Mouse (Mus musculus): ENCODE measurements at regions not wholly inside any gene's neighbourhood (a gene's known extent, or its start where the extent isn't known, plus 50 kb on each side); places are given as distances from the start of the nearest gene placed in this dataset.

DNA sequence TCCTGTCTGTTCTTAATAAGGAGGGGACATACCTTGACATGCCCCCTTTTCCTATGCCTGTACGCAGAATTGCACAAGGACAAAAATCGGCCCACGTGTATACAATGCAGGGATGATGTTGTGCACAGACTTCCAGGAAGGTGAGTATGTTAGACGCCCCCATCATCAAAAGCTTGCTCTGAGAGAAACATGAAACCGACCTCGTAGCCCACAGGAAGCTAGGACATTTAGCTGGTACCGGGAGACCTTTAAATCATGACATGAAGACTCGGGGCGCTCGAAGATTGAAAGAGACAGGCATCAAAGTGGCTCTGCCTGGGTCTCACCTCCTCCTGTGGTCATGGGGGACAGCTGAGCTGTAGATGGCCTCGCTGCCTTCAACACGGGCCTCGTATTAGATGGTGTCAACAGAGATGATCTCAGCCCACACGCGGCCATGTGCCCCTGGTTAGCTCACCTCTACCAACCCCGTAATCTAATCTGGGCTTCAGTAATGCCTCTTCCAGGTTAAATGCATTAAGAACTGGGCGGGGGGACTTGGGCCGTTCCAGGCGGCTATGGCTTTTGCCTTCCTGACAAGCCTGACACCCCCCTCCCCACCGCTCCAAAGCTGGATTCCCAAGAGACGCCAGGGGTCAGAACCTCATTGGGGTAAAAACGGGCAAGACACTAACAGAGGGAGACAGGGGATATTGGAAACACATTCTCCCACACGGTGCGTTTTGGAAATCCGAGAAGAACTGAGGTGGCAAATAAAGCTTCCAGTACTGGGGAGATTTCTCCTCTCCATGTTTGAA is 520.9 kb upstream of the Tbx3 start:
- no peak for DNase-seq

DNA sequence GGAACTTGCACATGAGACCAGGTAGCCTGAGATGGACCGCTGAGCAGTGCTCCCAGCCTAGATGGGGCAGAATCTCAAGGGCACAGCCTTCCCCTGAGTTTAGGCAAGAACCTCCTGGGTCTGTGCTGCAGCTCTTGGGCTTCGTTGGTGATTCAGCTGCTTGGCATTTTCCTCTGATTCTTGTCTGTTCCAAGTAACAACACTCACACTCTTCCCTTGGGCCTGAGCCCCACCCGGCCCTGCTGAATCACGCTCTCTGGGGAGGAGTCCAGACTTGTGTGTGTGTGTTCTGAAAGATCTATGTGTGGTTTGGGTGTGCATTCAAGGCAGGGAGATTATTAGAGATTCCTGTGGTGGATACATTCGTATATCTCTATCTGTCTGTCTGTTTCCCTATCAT is 517.4 kb upstream of the Tbx3 start:
- DNase-seq = no peak

DNA sequence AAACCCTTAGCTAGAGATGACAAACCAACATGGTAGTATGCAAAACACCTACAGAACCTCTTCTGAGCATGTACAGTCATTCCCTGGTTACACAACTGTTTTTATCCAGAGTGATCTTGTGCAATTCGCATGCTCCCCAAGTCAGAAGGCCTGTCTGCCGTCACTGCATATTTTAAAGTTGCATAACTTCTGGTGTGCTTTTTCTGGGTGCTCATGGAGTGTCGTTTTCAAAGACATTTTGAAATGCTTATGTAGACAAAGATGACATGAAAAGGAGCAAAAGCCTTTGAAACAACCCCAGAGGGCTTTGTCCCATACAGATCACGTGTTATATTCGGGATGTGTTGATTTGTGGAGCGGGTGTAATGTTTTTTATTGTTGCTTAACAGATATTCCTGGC is 513.8 kb upstream of the Tbx3 start:
- no peak for DNase-seq

DNA sequence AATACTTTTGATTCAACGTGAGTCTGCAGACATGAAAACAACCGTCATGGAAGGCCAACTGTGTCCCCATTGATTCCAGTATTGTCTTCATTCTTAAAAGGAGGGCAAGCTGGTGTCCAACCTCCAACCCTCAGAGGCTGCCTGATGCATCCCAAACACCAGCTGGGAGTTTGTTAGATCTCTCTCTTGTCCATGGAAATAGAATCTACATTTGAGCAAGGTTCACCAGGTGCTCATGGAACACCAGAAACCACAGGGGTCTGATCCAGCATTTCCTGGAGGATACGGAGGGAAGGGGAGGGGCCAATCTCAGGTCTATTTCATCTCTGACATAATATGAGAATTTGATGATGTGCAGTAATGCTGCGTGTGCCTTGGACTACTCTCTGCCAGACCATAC is 512.3 kb upstream of the Tbx3 start:
- no peak for DNase-seq

DNA sequence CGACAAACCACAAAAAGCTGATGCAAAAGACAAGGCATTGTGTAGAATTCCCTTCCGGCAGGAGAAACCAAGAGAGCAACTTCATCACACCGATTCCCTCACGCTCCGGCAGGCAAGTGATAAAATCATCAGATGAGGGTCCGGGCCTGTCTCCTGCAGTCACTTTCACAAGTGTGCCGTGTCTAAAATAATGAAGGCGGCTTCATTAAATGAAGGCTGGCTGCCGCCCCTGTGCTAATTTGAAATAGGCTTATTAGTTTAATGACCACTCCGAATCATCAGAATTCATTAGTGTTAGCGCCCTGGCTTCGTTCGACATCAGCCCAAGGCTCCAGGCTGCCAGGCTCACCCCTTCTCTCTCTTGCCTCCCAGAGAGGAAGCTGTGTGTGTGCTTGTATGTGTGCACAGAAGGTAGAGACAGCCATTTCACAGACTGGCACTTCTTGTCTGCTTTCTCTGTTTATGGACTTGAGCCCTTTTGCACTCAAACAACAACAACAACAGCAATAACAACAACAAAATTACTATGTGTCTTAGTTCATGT is 508.3 kb upstream of the Tbx3 start:
- no peak for DNase-seq

DNA sequence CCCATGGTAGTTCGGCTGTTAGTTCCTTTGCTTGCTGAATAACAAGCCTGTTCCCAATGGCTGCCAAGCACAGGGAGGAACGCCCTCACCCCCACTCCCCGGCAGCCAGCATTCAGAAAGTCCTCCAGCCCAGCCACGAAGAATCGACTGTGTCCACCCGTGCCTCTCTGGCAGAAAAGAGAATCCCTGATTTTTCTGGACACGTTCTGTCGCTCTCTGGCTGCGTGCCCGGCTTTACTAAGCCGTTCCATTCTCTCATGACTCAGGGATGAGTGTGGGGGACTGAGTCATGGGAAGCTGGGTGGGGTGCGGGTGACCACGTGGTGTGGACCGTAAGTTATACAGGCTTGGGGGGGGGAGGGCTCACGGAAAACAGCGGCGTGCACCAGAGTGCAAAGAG is 502.8 kb upstream of the Tbx3 start:
- DNase-seq = peak; percentile 95

DNA sequence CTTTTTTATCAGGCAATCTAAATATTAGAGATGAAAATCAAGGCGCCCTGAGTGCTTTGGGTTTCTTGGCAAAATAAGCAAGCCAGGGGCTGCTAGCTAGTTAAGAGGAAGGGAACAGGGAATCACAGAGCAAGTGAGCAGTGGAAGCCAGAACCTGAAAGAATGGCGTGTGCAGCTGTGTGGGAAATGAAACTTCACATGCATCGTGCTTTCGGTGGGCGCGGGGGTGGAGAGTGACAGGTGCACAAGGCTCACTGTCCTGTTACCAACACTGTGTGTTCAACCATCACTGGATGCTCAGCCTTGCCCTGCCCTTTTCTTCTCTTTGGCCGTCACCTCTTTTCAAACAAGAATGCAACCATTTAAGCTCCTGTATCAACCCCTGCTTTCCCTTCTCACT is 501.2 kb upstream of the Tbx3 start:
- DNase-seq = no peak

DNA sequence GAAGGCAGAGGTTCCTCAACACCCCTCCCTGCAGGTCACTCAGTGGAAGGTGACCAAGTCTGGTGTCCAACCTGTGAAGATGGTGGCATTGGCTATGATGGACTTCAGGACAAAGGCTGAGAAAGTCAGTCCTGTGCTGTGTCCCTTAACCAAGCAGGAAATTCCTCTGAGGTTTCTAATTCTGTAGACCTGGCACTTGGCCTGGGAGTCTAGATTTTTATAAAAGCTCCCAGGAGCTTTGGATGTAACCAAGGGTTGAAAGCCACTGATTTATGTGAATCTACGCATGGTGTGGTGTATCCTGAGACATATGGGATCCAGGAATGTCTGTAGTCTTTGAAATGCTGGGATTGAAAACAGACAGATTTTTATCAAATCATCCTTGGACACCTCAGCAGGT is 498.8 kb upstream of the Tbx3 start:
- DNase-seq = no peak

DNA sequence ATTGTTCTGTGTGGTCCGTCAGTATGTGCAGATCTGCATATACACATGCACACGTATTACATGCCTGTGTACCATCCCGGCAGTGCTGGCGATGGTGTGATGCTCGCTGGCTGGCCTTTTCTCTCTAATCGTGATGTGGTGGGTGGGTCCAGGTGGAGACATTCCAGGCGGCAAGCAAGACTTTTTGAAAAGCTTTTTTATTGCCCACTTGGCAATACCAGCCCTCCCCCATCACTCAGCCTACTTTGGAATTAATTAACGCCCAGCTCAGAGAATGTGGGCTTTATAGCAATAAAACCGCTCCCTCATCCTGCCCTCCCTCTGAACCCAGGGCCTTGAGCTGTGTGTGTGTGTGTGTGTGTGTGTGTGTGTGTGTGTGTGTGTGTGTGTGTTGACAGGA is 491.7 kb upstream of the Tbx3 start:
- no peak for DNase-seq

DNA sequence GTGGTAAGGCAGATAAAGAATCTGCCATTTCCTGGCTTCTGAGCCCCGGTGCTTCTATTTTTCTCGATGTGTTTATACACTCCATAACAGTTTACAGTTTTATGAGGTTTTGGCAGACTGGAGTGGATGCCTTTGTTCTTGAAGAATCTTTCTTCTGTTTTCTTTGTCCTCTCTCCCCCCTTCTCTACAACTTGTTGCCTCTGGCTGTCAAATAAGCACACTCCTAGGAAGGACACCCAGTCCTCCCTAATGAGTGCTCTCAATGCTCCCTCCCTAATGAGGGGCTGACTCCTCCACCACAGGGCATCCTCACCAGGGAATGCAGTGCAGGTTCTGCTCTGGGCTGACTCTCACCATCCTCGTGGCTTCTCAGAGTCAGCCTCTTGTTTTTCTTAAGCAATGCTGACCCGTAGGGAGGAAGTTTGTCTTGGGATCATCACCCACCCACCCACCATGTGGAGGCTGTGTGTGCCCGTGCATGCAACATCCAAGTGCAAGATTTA is 486.9 kb upstream of the Tbx3 start:
- DNase-seq = no peak

DNA sequence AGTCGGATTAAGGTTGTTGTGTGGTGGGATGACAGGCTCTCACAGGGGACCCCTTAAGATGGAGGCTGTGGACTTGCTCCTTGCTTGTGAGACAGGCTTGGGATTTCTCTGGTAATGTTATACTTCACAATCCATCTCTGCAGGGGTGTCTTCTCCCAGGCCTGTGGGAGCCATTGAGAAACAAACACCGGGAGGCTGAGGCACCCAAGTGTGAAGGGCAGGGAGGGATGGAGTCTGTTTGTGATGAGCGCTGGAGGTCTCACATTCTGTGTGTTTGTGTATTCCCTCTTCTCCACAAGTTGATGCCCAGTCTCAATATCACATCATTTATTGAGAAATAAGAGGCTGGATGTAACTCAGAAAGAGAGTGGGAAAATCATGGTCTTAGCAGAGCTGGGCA is 483.9 kb upstream of the Tbx3 start:
- no peak for DNase-seq

DNA sequence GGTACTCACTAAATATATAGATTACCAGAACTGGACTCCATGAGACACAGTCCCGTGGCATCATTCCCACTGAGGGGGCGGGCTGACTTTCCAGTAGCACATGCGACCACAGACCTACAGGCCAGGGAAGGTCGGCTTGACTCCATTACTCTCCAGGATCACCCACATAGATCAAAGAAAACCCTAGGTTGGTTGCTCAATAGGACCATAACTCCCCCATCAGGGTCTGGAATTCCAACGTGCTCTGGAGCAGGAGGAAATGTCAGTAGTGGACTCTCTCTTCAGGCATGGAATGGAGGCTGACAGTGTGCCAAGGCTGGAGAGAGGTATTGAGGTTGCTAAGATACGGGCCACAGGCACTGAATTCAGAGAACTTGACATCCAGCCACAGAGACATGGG is 482.0 kb upstream of the Tbx3 start:
- no peak for DNase-seq

DNA sequence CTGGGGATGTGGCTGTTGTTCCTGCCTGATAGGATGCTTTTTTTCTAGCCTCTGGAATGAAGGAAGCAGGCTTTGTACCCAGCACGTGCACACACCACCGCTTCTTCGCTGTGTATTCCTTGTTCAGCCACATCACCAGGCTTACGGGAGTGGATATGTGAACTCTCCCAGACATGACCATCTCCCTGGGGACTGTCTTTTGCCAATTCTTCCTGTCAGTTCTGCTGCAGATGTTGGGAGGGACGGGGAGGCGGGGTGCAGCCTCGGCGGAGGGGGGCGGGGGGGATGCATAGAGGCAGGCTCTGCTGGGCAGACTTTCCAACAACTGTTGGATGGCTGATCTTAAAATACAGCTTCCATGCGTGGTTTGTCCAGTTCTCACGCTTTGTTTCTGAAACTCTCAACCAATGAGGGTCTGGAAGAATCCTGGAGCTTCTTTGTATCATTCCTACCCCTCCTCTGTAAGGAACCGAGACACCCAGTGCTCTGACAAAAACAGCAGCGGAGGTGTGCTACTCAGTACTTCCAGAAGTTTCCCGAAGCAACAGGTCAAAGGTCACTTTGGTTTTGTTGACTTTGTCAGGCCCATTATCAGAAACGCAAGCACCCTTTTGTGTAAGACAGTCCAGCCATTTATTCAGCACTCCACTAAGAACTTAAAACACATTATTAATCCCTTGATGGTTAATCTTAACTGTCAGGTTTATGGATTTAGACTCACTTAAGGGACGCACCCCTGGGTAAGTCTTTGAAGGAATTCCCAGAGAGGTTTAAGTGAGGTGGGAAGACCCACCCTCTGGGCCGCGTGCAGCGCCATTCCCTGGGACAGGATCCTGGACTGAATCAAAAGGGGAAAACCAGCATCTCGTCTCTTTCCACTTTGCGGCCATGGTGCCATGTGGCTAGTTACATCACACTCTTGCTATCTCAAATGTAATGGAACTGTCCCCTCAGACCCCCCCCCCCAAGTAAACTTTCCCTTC is 476.5 kb upstream of the Tbx3 start:
- DNase-seq = no peak

DNA sequence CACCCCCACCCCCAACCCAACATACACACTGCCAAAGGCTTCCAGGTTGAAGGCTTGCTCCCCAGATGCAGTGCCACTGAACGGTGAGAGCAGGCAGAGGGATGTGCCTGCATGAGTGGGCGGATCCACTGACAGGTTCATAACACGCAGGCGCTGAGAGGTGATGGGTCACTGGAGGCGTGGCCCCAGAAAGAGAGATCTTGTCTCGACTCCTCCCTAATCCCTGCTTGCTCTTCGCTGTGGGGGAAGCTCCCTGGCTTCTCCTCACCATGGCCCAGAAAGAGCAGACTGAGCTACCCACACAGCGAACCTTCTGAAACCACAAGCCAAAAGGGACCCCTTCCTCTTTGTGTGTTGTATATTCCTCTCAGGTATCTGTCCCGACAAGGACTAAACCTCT is 470.6 kb upstream of the Tbx3 start:
- no peak for DNase-seq

DNA sequence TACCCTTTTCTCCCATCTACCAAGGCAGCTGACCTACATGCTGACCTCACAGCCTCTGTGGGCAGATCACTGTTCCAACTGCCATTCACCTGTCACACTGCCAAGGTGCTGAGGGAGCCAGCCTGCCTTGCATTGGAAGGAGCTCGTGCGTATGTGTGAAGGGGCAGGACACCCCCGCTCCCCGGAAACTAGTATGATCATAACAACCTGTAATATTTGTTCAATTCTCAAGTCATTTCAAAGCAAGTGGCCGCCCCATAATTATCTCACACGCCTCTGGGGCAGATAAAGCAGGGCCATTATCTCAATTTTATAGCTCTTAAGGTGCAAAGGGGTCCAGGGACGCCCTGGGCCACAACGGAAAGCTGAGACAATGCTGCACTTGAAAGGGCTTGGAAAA is 469.2 kb upstream of the Tbx3 start:
- DNase-seq = peak in 1 of 2 experiments; percentile 25

DNA sequence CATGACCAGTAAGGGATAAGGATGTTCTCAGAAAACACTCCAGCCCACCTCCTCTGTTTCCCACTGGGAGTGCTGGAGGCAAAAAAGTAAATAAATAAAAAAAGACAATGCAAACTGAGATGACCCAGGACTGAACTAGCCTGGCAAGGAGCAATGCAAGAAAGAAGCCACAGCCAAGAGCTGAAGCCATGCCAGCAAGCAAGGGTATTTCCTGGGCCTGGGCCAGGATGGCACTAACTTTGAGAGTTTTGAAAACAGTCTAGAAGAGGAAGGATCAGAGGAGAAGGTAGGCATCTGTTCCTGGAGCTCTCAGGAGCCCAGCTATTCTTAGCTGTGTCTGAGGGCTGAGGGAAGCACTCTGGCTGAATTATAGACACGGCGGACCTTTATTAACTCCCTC is 465.7 kb upstream of the Tbx3 start:
- DNase-seq = peak; percentile 24 to 50

DNA sequence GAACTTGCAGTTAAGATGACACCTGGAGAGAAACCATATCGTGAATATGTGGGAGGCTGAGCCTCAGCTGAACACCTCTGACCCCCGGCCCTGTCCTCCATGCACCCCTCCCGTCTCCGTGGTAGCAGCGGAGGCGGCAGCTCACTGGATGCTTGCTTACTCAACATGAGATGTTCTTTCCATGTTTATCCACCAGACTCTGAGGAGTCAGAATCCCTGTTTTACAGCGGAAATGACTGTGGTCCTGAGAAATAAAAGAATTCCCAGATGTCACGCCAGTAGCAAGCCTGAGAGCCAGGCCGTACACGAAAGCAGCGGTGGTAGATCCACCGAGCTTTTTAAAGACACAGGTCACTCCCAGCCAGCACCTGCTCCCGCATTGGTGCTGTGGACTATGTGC is 462.4 kb upstream of the Tbx3 start:
- no peak for DNase-seq

DNA sequence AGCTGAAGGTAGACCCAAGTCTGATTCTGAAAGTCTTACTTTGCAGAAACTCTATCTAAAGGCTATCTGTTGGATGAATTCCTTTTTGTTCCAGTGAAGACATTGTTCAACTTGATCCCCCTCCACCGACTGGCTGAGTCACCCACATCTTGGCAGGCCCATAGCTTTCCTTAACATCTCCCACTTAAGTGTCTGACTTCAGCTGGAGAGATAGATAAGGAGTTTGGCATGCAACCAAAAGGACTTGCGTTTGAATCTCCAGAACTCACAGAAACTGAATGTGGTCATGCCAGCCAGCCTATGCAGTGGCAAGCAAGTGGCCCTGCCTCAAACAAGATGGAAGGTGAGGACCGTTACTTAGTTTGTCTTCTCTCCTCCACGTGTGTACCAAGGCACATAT is 457.3 kb upstream of the Tbx3 start:
- DNase-seq = no peak

DNA sequence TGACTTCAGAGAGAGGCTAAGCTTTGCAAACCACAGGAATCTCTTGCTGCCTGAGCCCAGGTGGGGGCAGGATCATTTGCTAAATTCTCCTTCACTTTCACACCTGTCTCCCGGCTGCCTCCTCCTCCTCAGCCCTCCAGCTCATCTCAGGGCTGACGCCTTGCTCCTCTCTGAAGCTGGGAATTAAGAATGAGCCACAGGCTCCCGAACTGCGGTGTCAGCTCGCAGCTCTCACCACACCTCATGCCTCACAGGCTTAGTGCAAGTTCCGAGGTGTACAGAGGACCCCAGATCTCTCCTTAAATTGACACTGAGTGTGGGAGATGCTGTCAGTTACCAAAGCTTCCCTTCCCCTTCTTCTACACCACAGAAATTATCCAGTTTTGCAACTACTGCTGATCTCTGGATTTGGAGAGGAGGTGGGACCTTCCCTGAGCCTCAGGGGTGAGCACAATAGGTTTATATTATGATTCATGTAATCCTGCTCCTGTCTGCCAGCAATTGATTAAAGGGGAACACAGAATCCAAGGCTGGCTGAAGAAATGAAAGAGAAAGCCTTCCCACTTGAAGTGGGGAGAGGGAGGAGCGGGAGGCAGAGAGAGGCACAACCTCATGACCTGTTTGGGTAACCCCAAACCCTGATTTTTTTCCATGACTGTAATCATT is 456.6 kb upstream of the Tbx3 start:
- DNase-seq = no peak

DNA sequence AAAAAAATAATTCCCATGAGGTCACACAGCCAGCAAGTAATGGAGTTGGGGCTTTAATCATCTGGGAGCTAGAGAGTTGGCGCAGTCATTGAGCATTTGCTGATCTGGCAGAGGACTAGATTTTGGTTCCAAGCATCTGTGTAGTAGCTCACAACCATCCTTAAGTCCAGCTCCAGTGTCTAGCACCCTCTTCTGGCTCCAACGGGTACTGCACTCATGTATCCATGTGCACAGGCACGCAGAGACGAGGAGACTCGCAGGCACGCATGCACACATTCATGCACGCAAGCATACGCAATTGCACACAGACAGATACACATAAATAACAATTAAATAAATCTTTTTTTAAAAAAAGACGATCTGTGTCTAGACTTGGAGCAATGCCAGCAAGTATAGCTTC is 455.5 kb upstream of the Tbx3 start:
- no peak for DNase-seq

DNA sequence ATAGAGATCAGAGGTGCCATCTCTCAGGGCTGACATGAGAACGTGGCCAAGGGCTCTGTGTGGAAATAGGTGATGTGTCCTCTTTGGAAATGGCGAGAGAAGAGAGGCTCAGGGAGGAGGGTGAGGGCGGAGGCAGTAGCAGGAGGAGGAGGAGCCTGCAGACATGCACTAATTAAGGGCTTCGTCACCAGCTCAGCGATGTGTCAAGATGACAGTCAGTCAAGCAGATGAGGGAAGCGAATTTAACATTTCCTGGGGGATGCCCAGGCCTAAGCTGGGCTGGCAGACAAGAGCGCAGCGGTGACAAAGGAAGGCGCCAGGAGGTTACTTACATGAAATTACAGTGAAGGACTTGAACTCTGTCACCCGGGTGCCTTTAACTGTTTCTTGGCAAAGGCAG is 455.1 kb upstream of the Tbx3 start:
- no peak for DNase-seq

DNA sequence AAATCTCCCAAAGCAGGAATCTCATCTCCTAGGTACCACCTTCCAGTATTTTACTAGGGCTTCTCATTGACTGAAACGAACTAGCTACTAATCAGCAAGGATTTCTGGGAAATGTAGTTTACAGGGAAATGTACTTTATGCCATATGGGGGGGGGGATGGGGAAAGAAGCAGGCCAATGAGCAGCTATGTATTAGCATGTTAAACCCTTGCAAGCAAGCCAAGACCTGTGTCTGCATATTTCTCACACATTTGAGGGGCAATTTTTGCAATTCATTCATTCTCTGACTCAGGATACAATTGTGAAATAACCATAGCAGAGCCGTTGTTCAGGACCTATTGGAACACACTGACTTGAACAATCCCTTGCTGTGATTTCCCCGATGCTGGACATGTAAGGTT is 454.3 kb upstream of the Tbx3 start:
- no peak for DNase-seq

DNA sequence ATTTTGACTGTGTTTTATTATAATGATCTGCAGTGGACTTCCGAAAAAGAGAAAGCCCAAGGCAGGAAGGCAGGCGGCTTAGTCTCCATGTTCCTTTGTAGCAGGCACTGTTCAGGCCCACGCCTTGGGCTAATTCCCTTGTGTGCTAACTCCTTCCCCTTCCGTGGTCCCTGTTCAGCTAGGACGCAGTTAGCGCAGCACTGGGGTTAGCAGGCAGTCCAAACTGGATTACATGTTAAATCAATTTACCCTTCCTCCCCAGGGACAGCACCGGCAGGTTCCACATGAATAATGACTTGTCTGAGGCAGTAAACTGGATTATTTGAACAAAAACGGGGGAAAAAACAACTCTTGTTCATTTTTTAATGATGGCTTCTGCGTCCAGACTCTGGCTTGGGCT is 453.4 kb upstream of the Tbx3 start:
- DNase-seq = no peak

Data from adrenal gland, postnatal 36 days (tissue).